Mouse (Mus musculus): Measurements from ENCODE around the gene Cnot10.

GRCm38 (mm10) chr9:114632331-114632730 is 7.7 kb downstream of the Cnot10 start:
- TF ChIP-seq CTCF (IDR thresholded peaks at IDR 0.05; ENCODE audit: control insufficient read depth, insufficient read depth, insufficient read length) (no peak), USF1 (IDR thresholded peaks at IDR 0.05; ENCODE audit: low read depth) (no peak)

Measured in C2C12 (cell line).